Mouse (Mus musculus): ENCODE measurements around the gene Sema6d. TPM values are rescaled to one million over a fixed set of nuclear protein-coding genes. Genes with fewer than 3 reads are reported as not detected.

Sema6d gene
- total and polyA plus RNA-seq, 2 experiments from 2014 or later = 22.5 to 65.1 TPM

DNA sequence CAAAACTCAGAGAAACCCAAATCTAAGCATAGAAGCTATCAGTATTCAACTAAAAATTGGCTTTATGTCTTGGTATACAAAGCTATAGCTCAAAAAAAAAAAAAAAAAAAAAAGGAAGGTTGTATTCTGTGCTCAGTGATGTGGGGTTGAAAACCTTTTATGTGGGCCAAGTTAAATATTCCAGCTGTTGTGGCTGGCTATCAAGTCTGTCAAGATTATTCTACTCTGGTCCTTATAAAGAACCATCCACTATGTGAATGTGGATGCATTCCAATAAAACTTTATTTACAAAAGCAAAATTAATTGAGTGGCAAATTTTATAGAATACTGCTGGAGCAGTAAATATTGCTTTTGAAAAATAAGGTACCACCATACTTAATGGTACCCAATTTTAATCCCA lies 388.1 kb downstream of the Sema6d start:
- Histone ChIP-seq H3K9me3 (ENCODE audit: low read length) (no peaks in the 10 kb centered on the region), H3K36me3 (ENCODE audit: insufficient read depth) (no peaks in the 10 kb centered on the region), H3K4me2 (ENCODE audit: low read depth) (no peak overlapping the region), H3K27ac (ENCODE audit: low read depth, low read length) (no peak overlapping the region), H3K9ac (no peak overlapping the region), H3K27me3 (ENCODE audit: insufficient read depth, low read length) (no peaks in the 10 kb centered on the region), H3K4me3 (ENCODE audit: low read depth, low read length) (no peak overlapping the region), H3K4me1 (ENCODE audit: insufficient read depth) (0 out of 2 replicates have a peak, but pooled peaks cover 3% of the 10 kb centered on the region)
- ATAC-seq (no peak), DNase-seq (no peak)
- no peak for TF ChIP-seq CTCF (IDR thresholded peaks at IDR 0.05; ENCODE audit: low read depth)

DNA sequence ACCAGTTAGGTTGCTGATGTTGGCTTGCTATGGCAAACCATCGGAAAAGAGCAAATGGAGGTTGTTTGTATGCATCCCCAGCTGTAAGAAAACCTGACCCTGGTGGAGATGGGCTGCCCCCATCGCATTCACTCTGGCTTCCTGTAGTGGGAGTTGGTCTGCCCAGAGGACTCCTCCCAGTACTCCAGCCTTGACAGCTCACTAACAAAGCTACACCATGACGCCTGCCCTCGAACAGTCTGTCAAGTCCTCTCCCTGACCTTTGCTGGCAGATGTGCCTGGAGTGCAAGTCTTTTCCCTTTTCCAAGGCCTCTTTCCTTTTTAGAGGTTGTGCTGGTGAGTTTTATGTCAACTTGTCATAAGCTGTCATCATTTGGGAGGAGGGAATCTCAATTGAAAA lies 388.8 kb downstream of the Sema6d start:
- 92% methylated on average over 4 of the region's 4 CpGs for WGBS
- Histone ChIP-seq H3K9ac (no peak overlapping the region), H3K27ac (ENCODE audit: low read depth, low read length) (no peak overlapping the region), H3K4me2 (ENCODE audit: low read depth) (no peak overlapping the region), H3K27me3 (ENCODE audit: insufficient read depth, low read length) (no peaks in the 10 kb centered on the region), H3K4me1 (ENCODE audit: insufficient read depth) (0 out of 2 replicates have a peak, but pooled peaks cover 3% of the 10 kb centered on the region), H3K4me3 (ENCODE audit: low read depth, low read length) (no peak overlapping the region), H3K9me3 (ENCODE audit: low read length) (no peaks in the 10 kb centered on the region), H3K36me3 (ENCODE audit: insufficient read depth) (no peaks in the 10 kb centered on the region)
- no peak for ATAC-seq
- DNase-seq = no peak
- TF ChIP-seq CTCF (IDR thresholded peaks at IDR 0.05; ENCODE audit: low read depth) = no peak

DNA sequence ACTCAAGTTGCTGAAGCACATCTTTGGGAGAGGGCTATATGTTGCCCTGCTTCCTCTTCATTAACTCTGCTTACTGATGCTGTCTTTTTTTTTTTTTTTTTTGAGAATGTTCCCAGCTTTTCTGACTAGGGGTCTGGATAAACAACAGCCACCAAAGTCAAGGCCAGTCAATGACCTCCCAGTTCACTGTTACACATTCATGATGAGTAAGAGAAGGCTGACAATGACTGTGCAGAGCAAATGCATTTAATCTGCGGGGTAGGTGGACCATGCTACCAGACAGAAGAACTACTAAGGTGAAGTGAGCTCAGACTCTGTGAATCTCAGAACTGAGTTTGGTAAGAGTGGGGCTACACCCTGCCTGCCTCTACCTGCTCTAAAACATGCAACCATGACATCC lies 396.0 kb downstream of the Sema6d start:
- no peaks in the 10 kb centered on the region for H3K9me3 ChIP-seq (ENCODE audit: low read length)
- H3K27me3 ChIP-seq (ENCODE audit: insufficient read depth, low read length) = no peaks in the 10 kb centered on the region
- no peak for DNase-seq
- no peak overlapping the region for H3K9ac ChIP-seq
- no peak overlapping the region for H3K4me2 ChIP-seq (ENCODE audit: low read depth)
- H3K27ac ChIP-seq (ENCODE audit: low read depth, low read length) = no peak overlapping the region
- TF ChIP-seq CTCF (IDR thresholded peaks at IDR 0.05; ENCODE audit: low read depth) = no peak
- H3K4me1 ChIP-seq (ENCODE audit: insufficient read depth) = no peaks in the 10 kb centered on the region
- H3K36me3 ChIP-seq (ENCODE audit: insufficient read depth) = no peaks in the 10 kb centered on the region
- 98% methylated on average over 1 of the region's 1 CpGs for WGBS
- H3K4me3 ChIP-seq (ENCODE audit: low read depth, low read length) = no peak overlapping the region
- ATAC-seq = no peak

DNA sequence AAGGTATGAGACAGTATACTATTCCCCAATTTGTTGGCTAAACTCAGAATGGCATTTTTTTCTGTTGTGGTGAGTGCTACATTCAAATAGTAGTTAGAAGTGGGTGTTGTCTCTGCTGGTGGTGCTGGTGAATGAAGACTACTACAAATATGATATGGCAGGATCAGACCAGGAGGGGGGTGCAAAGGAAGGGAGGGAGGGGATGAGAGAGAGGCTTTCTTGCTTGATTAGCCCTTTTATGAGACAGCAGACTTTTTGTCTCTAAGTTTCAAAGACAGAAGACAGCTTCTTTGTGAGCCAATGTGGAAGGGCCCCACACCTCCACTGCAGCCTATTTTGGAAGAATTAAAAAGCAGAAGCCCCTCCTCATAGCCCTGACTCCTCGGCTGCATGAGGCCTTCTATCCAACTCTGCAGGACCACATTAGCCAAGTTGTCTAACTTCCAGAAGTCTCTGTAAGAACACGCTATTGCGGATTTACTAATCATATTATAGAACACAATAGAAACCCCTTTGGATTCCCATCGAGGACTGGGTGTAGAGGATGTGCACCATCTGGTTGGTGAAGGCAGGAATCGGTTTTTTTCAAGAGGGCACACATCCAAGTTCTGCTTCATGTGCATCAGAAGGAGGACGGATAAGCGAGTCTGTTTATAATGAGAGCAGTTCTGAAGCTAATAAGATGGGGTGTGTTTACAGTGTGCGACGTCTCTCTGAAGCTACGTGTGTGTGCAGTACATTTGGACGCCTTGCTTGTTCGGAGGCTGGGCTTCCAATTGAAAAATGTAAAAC lies 400.4 kb downstream of the Sema6d start:
- Histone ChIP-seq H3K27ac (ENCODE audit: low read depth, low read length) (no peak overlapping the region), H3K36me3 (ENCODE audit: insufficient read depth) (no peaks in the 10 kb centered on the region), H3K4me3 (ENCODE audit: low read depth, low read length) (no peak overlapping the region), H3K4me2 (ENCODE audit: low read depth) (no peak overlapping the region), H3K9me3 (ENCODE audit: low read length) (no peaks in the 10 kb centered on the region), H3K4me1 (ENCODE audit: insufficient read depth) (no peaks in the 10 kb centered on the region), H3K9ac (no peak overlapping the region), H3K27me3 (ENCODE audit: insufficient read depth, low read length) (no peaks in the 10 kb centered on the region)
- 19% methylated on average over 12 of the region's 12 CpGs for WGBS
- ATAC-seq (peak; percentile 65), DNase-seq (peak; percentile 64)
- TF ChIP-seq CTCF (IDR thresholded peaks at IDR 0.05; ENCODE audit: low read depth) = no peak

DNA sequence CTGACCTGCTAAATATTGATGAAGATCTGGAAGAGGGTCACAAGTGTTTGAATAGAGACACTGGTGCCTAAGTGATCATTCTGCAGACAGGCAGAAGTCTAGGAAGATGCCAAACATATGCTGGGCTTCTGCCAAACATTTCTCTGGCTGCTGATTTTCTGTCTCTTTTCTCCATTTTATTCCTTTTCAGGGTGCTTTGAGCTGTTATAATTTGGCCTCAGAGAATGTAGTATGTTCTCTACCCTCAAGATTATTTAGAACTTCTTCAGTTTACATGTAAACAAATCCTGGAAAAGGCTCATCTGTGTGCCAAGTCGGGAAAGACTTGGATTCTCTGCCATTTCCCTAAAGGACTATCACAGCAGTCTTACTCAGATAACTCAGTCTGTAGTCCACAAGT lies 406.0 kb downstream of the Sema6d start:
- Histone ChIP-seq H3K4me1 (ENCODE audit: insufficient read depth) (peaks cover 3% of the 10 kb centered on the region; the same call in 1 of the 2 replicates), H3K27me3 (ENCODE audit: insufficient read depth, low read length) (no peaks in the 10 kb centered on the region), H3K36me3 (ENCODE audit: insufficient read depth) (no peaks in the 10 kb centered on the region), H3K9ac (no peak overlapping the region), H3K27ac (ENCODE audit: low read depth, low read length) (no peak overlapping the region), H3K9me3 (ENCODE audit: low read length) (no peaks in the 10 kb centered on the region), H3K4me3 (ENCODE audit: low read depth, low read length) (no peak overlapping the region), H3K4me2 (ENCODE audit: low read depth) (no peak overlapping the region)
- ATAC-seq = no peak; the same call in 1 of the 2 replicates
- no peak for TF ChIP-seq CTCF (IDR thresholded peaks at IDR 0.05; ENCODE audit: low read depth)
- WGBS = 48% methylated on average over 1 of the region's 1 CpGs
- peak; percentile 64 for DNase-seq

DNA sequence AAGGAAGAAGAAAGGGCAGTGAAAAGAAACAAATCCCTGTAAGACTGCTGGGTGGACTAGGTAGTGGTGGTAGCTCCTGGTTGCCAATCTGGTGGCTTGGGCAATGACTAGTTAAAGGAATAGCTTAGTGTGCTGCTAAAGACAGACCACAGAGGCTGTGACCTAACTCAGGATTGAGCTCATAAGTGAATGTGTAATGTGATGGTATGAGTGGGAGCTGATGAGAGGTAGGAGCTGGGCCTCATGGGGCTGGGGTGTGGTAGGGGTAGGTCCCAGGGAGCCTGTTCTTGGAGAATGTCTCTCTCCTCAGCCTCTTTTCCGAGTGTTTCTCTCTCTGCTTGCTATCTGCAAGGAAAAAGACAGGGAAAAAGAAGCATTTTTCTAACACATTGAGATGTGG lies 409.9 kb downstream of the Sema6d start:
- Histone ChIP-seq H3K9ac (no peak overlapping the region), H3K36me3 (ENCODE audit: insufficient read depth) (no peaks in the 10 kb centered on the region), H3K27ac (ENCODE audit: low read depth, low read length) (no peak overlapping the region), H3K4me2 (ENCODE audit: low read depth) (no peak overlapping the region), H3K4me3 (ENCODE audit: low read depth, low read length) (no peak overlapping the region), H3K9me3 (ENCODE audit: low read length) (no peaks in the 10 kb centered on the region), H3K4me1 (ENCODE audit: insufficient read depth) (peaks cover 3% of the 10 kb centered on the region; the same call in 1 of the 2 replicates), H3K27me3 (ENCODE audit: insufficient read depth, low read length) (no peaks in the 10 kb centered on the region)
- ATAC-seq (no peak), DNase-seq (no peak)
- WGBS = 69% methylated on average over 1 of the region's 1 CpGs
- TF ChIP-seq CTCF (IDR thresholded peaks at IDR 0.05; ENCODE audit: low read depth) = no peak

DNA sequence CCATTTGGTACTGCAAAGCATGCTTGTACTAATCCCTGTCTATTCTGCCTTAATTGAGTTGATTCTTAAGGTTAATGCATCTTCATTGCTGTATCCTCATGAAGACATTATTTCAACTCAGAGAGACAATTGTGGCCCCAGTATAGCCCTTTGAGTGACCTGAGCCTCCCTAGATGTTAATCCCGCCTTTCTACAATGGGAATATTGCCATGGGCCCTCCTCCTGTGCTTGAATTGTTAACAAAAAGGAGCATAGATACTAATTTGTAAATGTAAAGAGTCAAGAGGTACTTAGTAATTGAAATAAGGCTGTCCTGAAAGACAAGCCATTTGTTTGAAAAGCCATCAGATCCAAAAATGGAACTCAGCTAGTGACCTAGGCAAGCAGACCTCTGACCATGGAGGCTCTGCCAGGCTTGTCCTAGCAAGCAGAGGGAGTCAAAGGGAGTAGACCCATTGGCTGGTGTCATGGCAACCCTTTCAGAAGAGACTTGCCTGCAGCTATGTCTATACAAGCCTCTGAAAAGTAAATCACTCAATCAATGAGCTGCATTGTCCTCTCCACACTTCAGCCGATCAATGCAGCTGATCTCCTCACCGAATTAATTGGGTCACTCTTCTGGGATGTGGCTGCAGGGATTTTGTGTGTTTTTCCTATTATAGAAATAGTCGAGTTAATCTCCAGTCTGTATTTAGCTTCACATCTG lies 416.2 kb downstream of the Sema6d start:
- Histone ChIP-seq H3K27me3 (ENCODE audit: insufficient read depth, low read length) (no peaks in the 10 kb centered on the region), H3K9ac (no peak overlapping the region), H3K4me3 (ENCODE audit: low read depth, low read length) (no peak overlapping the region), H3K4me1 (ENCODE audit: insufficient read depth) (no peaks in the 10 kb centered on the region), H3K36me3 (ENCODE audit: insufficient read depth) (no peaks in the 10 kb centered on the region), H3K4me2 (ENCODE audit: low read depth) (no peak overlapping the region), H3K9me3 (ENCODE audit: low read length) (no peaks in the 10 kb centered on the region), H3K27ac (ENCODE audit: low read depth, low read length) (no peak overlapping the region)
- DNase-seq (no peak), ATAC-seq (peak; percentile 53)
- no peak for TF ChIP-seq CTCF (IDR thresholded peaks at IDR 0.05; ENCODE audit: low read depth)
- 14% methylated on average over 4 of the region's 4 CpGs for WGBS

All from forebrain, postnatal 0 days (tissue).